Mouse (Mus musculus): ENCODE measurements at regions not wholly inside any gene's neighbourhood (a gene's known extent, or its start where the extent isn't known, plus 50 kb on each side); places are given as distances from the start of the nearest gene placed in this dataset.

DNA sequence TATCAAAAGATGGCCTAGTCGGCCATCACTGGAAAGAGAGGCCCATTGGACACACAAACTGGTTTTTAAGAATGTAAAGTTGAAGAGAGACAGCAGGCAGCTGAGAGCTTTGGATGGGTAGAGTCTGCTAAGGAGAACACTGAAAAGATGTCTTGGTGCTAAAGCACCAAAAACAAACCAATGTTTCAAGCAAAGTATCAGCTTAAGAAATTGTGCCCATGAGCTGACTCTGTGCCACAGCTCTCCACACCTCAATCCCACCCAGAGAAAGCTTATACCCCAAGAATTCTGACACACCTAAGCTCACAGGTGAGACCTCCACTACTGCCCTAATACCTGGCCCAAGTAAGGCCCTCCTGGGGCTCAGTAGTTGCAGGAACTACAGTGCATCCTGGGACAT, 148.1 kb downstream of the Nr4a2 start:
- no peak for TF ChIP-seq ZNF384 (IDR thresholded peaks at IDR 0.05; ENCODE audit: low read depth, low read length)
- TF ChIP-seq CHD2 (IDR thresholded peaks at IDR 0.05; ENCODE audit: low read depth, low read length), result no peak
- TF ChIP-seq MAFK (IDR thresholded peaks at IDR 0.05; ENCODE audit: insufficient read depth, low read depth, low read length), result no peak
- no peak for TF ChIP-seq ZC3H11A (IDR thresholded peaks at IDR 0.05; ENCODE audit: borderline replicate concordance, low read depth, low read length)
